Mouse (Mus musculus): ENCODE measurements at regions not wholly inside any gene's neighbourhood (a gene's known extent, or its start where the extent isn't known, plus 50 kb on each side); places are given as distances from the start of the nearest gene placed in this dataset.

GRCm38 (mm10) chr2:61022411-61022810 lies 59.4 kb upstream of the Rbms1 start:
- TF ChIP-seq EP300 (IDR thresholded peaks at IDR 0.05; ENCODE audit: insufficient read depth, low read depth, low read length) (no peak), CTCF (IDR thresholded peaks at IDR 0.05; ENCODE audit: low read depth, low read length) (no peak), POLR2A (IDR thresholded peaks at IDR 0.05; ENCODE audit: insufficient read depth, low read length) (no peak)

Measured in ES-Bruce4 (cell line).